Mouse (Mus musculus) induced T-regulatory cell, adult 2 months (primary cell): ENCODE measurements around the gene Ndufb5.
A peak's percentile ranks its signal among the peaks of the same experiment; 100 is the strongest.
"Not testable (repeated sequence)": the region's sequence is repeated elsewhere in the genome, so short reads cannot be mapped to it uniquely, and the experiment has no call there.

ENCODE experiments used
- DNase-seq: peaks from one replicate; pipeline ENCODE4 v3.0.0-alpha.2; 2012; ENCODE audit warnings: low read depth

The Ndufb5 gene

DNA sequence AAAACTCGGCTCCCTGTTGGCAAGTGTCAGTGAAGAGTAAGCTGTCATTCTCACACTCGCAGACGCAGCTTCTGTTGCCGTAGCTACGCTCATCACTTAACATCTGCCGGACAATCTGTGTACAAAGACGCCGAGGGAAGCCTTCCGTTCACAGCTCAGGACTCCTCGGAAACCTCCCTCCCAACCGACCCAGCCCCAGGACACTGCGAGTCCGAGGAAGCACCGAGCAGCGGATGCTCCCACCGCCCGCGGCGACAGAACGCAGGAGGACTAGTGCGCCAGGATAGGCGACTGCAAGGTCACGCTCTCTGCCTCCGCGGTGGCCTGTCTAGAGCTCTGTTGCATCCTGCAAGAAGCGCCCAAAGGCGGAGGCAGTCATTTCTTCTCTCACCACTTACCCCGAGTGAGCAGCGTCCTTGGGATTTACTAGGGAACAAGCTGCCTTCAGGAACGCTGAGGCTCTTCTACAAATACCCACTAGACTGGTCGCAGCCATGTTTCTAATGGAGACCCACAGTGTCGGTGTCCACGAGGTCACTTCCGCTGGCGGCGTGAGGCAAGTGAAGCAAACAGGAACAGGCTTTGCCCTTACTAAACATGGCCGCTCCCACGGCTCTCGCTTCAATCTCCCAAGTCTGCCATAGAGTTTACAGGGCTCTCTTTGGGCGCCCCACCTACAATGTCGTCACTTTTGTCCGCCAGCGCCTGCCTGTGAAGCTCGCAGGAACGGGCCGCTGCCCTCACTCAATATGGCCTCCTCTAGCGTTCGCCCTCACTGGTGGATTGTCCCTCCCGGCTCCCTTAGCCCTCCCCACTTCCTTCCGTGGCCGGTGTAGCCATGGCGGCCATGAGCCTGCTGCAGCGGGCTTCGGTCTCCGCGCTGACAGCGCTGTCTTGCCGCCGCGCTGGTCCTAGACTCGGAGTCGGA is at the start of gene Ndufb5:
Gene Ndufb5, plus strand, starts transcription at position 747 of the 928 bp plus-strand sequence.
- peak; percentile 99 for DNase-seq

DNA sequence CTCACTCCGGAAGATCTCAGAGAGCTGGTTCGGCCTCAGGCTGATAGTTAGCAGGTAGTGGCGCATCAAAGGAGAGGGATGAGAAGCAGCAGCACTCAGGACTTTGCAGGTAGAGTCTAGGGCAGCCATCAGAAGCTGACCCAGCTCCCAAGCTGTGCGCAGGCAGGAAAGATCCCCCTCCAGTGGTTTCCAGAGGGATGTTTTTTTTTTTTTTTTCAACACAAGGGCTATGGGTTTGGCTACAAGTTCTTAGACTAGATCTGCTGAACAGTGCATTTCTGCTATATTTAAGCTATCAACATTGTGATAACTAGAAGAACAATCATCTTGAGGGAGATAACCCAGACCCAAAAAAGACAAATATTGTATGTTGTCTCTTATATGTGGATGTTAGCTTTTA is 49.6 kb upstream of the Ndufb5 start:
- DNase-seq, result no peak

DNA sequence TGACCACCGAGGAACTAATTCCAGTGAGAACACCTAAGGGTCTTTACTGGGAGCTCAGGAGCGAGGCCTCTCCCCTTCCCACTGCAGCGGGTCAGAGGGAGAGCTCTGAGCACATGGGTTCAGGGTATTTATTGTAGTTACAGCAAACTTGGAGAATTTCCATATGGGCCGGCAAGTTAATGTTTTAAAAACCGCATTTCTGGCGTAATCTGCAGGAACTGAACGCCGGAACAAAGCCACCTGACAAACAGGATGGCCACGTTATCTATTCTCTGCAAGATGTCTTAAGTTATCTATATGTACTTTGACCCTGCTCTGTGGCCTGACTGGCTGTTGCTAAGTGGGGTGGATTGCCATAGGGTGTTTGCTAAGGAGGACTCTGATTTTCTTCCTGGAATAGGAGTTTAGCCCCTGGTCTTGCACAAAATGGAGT is 47.2 kb upstream of the Ndufb5 start:
- DNase-seq, result no peak

DNA sequence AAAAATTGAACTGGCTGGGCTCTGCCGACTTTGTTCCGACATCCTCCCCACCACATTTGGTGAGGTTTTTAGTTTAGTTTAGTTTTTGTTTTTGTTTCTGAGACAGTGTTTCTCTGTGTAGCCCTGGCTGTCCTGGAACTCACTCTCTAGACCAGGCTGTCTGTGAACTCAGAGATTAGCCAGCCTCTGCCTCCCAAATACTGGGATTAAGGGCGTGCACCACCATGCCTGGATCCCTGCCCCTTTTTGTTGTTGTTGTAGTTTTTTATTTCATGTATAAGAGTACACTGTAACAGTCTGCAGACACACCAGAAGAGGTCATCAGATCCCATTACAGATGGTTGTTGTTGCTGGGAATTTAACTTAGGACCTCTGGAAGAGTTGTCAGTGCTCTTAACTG is 46.8 kb upstream of the Ndufb5 start:
- DNase-seq, result no peak

DNA sequence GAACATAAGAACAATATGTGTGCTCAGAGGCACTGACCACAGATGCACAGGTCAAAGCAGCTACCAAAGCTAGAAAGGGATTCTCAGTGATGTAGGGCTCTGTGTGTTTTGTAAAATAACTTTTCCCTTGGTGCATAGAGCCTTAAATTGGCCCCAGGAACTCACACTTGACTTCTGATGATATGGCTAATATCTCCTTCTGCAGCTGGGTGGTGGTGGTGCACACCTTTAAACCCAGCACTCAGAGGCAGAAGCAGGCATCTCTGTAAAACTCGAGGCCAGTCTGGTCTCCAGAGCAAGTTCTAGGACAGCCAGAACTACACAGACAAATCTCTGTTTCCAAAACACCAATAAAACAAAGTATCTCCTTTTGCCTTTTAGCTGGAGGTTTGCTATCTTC is 45.9 kb upstream of the Ndufb5 start:
- DNase-seq, result no peak

DNA sequence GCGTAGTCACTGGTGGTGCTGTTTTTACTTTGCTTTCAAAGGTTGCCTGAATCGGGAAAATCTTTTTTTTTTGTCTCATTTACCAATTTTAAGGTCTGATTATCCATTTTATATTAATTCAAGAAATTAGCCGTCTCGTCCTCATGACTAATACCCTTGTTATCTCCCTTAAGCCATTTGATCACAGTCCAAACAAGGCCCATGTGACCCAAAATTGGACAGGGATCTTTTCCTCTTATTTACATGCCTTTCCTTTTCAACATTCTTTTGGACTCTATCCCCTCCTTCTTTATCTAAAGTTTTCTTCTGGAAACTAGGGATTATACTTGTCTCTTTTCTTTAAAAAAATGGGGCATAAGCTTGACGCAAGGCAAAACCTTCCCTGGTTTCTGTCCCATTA is 44.9 kb upstream of the Ndufb5 start:
- DNase-seq, result no peak

DNA sequence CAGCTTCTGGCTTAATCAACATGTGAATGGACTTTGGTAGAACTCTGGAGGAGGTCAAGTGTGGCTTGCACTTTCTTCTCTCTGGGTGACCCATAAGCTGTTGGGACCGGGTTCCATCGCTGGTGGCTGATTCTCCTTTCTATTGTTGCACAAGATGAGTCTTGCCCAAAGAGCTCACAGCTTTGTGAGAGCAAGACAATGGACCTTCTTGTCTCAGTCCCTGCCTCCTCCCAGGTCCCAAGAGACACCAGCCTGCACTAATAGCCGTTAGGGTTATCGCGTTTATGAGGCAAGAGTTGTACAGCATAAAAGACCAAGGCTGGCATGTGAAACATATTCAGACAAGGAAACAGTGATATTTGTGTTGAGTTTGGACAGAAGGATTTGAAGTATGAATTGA is 42.6 kb upstream of the Ndufb5 start:
- DNase-seq, result no peak

DNA sequence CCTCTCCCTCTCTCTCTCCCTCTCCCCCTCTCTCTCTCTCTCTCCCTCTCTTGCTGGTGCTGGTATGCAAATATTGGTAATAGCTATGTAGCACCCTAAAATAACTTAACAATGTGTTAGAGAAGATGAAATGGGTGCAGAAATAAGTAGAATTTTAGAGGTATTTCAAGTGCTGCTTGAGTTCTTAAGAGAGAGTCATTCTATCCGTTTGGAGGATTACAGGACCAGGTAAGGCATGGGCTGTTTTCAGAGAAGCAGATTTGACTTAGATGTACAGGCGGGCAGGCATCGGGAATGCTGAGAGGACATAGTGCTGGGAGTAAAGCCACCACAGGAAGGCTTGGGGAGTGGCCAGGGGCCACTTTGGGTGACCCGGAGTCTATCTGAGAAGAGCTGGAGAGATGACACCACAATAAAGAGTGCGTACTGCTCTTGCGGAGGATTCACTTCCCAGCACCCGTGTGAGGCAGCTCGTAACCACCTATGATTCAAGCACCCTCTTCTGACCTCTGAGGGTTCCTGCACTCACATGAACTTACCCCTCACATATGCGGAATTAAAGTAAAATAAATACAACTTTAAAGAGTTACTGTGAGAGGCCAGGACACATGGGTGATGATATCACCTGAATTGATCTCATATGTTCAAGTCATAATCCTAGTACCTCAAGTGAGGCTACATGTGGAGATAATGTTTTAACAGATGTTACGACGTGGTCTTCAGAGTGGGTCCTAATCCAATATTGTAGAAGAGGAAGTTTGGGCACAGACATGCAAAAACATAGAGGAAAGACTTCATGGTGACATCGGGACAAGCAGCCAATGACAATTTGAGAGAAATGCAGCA is 41.8 kb upstream of the Ndufb5 start:
- no peak for DNase-seq

DNA sequence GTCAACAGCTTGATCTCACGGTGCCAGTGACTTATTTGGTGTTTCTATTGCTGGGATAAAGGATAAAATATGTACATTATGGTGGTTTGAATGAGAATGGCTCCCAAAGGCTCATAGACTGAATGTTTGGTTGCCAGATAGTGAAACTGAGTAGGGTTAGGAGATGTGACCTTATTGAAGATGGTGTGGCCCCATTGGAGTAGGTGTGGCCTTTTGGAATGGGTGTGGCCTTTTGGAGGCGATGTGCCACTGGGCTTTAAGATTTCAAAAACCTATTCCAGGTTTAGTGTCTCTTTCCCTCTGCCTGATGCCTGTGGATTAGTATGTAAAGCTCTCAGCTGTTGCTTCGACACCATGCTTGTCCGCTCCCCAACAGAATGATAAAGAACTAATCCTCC is 41.2 kb upstream of the Ndufb5 start:
- no peak for DNase-seq

DNA sequence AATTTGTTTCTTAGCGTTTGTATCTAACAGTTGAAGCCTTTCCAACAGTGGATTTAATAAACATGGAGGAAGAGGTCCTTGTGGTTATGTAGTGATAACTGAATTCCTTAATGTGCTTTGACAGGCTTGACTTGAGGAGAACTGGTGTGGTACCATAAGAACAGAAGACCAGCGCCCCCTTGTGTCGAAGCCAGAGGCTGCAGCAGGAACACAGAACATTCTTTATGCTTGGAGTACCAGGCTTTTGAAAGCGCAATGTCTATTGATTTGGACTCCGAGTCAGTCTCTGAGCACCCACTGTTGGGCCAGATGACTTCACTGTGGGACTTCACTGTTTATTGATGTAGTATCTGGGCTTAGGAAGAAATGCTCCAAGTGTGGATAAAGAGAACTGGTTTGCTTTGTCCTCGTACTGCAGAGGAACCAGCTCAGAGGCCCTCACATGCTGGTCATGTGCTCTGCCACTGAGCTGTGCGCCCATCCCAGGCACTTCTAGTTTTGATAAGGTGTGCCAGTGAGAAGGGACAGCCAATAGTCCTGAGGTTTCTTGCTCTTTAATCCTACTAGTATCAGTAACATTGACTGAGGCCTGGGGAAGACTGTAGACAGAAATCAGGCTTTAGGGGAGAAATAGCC is 38.4 kb upstream of the Ndufb5 start:
- DNase-seq, result peak; percentile 85

DNA sequence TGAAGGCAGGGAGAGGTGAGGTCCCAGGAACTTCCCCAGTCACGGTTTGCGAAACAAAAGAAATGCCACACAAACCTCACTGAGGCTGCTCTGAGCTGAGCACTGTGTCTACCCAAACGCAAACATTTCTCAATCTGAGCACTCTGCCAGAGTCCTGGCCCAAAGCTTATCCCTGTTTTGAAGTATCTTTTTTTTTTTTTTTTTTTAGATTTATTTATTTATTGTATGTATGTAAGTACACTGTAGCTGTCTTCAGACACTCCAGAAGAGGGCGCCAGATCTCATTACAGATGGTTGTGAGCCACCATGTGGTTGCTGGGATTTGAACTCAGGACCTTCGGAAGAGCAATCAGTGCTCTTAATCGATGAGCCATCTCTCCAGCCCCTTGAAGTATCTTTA is 32.8 kb upstream of the Ndufb5 start:
- not testable (repeated sequence) for DNase-seq

DNA sequence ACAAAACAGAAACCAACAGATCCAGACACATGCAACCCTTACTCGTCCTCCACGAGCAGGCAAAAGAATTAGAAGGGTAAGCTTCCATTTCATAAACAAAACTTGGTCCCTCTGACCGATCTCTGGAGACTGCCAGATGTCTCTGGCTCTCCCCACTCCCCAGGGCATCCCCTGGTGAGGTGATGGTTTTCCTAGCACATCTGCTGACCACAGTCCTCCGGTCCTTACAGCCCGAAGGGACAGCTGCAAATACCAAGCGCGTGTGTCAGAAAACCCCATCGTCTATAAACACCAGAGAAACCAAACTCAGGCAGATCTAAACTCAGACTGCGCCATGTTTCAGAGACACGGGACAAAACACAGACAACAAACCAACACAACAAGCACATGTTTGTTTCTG is 32.2 kb upstream of the Ndufb5 start:
- not testable (repeated sequence) for DNase-seq

DNA sequence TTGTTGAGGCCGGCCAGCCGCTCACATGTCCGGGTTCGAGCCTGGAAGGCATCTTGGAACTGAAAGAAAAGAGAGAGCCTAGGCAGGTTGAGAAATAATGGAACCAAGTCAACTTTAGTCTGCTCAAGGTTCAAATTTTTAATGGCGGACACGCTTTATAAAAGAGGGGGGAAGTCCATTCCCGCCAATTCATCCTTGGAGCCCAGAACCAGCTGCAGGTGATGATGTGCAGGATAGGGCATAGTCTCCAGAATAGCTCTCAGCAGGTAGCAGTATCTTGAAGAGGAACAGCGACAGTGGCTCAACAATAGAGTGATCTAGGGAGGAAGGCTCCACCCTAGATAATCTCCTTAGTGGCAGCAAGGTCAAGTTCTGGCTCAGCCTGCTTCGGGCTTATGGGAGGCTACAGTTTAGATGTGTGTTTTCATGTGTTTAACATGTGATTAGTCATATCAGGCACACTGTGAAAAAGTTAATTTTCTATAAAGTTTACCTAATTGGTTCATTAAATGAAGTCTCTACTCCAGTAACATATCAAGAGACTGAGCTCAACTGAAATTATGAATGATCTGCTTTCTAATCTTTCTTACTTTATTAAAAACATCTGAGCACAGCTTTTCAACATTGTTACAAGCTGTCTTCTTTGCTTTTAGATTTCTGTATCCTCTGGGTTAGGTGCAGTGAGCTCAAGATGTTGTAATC is 31.0 kb upstream of the Ndufb5 start, which contains the start of gene Actl6a:
Gene Actl6a, plus strand, starts transcription at position 652 of the 702 bp plus-strand sequence.
- DNase-seq, result not testable (repeated sequence)

DNA sequence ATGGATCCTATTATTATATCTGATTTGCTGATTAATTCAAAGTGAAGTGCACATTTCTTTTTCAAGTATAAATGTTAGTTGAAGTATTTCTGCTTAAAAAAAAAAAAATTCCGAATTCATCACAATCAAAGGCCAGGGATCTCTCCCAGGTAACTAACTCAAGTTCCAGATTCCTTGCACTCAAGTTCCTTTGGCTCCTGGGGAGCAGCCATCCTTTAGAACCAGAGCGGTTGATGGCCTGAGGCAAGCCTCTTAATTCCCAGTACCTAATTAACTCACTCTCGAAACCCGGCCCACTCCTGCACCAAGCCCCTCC is 28.8 kb upstream of the Ndufb5 start:
- DNase-seq, result no peak

DNA sequence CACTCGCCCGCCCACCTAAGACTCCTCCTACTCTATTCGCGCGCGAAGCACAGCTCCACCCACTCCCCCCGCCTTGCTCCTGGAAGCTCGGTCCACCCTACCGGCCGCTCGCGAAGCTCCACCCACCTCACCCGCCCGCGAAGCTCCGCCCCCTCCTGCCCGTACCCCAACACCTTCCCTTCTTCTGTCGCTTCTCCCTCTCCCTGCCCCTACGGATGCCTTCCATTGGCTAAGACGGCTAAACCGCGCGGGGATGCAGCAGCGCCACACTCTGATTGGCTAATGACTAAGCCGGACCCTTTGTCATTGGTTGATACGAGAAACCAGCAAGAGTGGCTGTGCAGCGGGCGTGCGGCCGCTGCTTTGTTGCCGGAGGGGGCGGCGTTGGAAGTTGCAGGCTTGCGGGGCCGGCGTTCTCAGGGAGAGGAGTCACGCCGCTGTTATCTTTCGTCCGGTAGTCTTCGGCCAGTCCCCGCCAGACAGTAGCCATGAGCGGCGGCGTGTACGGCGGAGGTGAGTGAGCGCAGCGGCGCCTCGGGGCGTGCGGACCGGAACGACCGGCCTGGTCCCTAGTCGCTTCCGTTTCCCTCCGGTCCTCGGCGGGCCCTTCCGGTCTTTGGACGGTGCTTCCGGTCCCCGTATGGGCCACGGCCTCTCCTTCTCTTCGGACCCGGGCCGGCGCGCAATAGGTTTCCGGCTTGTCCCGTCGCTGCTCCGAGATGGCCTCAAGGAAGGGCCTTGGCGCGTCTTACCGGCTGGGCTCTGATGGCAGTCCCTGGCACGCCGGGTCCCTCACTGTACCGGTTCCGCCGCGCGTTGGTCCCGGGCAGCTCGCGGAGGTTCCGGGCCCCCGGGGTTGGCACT is 28.2 kb upstream of the Ndufb5 start:
- peak; percentile 98 for DNase-seq

DNA sequence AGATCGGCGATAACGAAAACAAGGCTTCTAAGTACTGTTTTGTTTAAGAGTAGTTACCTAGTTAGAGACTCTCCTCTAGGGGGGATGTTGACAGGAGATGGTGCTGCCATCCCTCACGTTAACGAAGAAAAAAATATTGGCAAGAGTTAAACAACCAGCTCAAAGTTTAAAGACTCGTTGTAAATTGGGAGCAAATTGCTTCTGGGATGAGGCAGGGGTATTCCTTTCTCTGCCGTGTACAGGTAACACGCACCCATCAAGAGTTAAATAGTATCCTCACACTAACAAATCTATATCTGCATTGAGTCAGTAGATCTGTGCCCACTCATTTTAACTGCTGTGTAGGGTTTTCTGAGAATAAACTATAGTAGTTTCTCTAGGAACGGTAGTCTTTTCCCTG is 27.4 kb upstream of the Ndufb5 start:
- DNase-seq, result no peak

DNA sequence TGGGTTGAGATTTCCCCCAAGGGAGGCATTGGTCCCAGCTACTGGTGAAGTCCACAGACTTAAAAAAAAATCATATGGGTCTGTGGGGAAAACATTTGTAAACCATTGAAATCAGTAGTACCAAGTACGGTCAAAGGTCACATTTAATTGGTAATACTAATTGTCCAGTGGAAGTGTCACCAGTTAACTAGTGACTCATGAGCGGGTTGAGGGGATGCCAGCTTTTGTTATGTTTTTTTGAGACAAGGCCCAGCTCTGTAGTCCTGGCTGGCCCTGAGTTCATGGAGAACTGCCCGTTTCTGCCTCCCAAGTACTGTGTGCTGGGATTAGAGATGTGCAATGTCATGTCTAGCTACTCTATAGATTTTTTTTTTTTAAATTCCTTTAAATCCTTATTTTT is 23.1 kb upstream of the Ndufb5 start:
- no peak for DNase-seq

DNA sequence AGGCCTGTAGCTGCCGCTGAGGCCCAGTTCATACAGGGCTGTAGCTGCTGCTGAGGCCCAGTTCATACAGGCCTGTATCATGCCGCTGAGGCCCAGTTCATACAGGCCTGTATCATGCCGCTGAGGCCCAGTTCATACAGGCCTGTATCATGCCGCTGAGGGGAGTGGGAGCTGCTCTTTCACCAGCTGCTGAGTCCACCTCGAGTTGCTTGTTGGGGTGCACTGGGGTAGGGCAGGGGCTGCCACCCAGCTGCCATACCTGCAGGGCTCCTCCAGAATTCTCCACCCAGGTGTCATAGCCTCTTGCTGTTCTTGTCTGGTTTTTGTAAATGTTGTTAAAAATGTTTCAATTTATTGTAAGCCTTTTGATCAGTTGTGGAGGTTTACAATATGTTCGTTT is 19.4 kb upstream of the Ndufb5 start:
- DNase-seq, result not testable (repeated sequence)

DNA sequence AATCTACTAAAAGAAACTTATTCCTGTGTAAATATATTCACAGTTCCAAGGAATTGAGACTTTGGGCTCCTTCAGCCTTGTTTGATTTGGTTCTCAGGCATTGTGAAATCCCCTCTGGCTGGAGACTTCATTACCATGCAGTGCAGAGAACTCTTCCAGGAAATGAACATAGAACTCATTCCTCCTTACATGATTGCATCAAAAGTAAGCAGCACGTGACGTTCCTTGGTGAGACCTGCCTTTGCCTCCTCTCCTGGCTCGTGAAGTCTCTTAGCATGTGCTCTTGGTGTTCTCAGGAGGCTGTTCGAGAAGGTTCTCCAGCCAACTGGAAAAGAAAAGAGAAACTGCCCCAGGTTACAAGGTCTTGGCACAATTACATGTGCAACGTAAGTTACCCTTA is 18.5 kb upstream of the Ndufb5 start:
- DNase-seq, result no peak

DNA sequence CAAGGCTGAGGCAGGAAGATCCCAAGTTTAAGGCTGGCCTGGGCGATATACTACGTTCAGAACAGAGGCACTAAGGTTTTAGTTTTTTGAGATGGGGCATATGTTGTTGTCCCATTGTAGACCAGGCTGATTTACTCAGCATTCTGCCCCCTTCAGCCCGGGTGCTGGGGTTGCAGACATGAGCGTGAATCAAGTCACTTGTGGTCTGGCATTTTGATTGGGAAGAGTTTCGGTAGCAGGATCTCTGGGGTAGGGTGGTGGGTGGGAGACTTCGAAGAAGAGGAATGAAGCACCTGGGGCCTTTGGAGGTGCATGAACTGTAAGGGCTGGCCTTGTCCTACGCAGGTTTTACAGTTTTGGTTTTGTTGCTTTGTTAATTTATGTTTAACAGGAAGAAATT is 12.6 kb upstream of the Ndufb5 start:
- no peak for DNase-seq

DNA sequence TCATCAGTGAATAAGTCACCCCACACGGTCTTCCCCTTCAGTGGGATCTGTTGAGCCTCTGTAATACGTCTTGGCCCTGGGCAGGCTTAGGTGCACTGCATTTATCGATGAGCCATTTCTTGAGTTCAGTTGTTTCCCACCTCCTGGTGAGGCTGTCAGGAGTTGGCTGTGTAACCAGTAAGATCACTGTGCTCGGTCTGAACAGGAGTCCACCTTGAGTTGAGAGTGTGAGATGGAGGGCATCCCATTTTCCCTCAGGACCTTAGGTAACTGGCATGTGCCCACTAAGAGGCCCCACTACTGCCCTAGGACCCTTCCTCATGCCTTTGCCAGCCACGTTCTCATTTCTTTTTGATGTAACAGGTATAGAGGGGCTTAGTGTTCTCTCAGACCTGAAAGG is 10.8 kb upstream of the Ndufb5 start:
- DNase-seq, result no peak
